Mouse (Mus musculus) gastrocnemius, postnatal 4 days (tissue): Measurements from ENCODE around the gene Slc27a2. TPM values are rescaled to one million over a fixed set of nuclear protein-coding genes. Genes with fewer than 3 reads are reported as not detected.

Source experiments
- DNase-seq, 2 experiments: peaks; one replicate each; pipeline ENCODE4 v3.0.0; 2021 to 2022; ENCODE audit warnings: low spot score in 2 of 2, mixed read lengths in 2 of 2
- total RNA-seq, 2 experiments: library from RNA; stranded (reverse); gene quantifications; 2 replicates each; pipeline ENCODE4 v1.2.3; 2021

Slc27a2 gene
- total RNA-seq, 2 experiments from 2014 or later: 0.54 to 0.96 TPM

- no peak for DNase-seq
These were observed 311 bp upstream of the Slc27a2 start for GRCm38 (mm10) chr2:126551896-126552295.

- no peak for DNase-seq
These were observed 1.1 kb downstream of the Slc27a2 start for GRCm38 (mm10) chr2:126553291-126553639.

GRCm38 (mm10) chr2:126555533-126555932 is 3.3 kb downstream of the Slc27a2 start:
- no peak for DNase-seq

GRCm38 (mm10) chr2:126560094-126560493 is 7.9 kb downstream of the Slc27a2 start:
- DNase-seq: no peak

GRCm38 (mm10) chr2:126563411-126564105 is 11.4 kb downstream of the Slc27a2 start:
- DNase-seq: no peak

GRCm38 (mm10) chr2:126572163-126572562 is 20.0 kb downstream of the Slc27a2 start:
- no peak for DNase-seq

- DNase-seq: no peak
These were observed 20.5 kb downstream of the Slc27a2 start for GRCm38 (mm10) chr2:126572747-126573146.

GRCm38 (mm10) chr2:126575391-126576176 is 23.4 kb downstream of the Slc27a2 start:
- no peak for DNase-seq

GRCm38 (mm10) chr2:126577362-126577761 is 25.2 kb downstream of the Slc27a2 start:
- no peak for DNase-seq

- DNase-seq: no peak
These were observed 27.1 kb downstream of the Slc27a2 start for GRCm38 (mm10) chr2:126579282-126579681.

GRCm38 (mm10) chr2:126583960-126584359 is 31.8 kb downstream of the Slc27a2 start:
- no peak for DNase-seq

GRCm38 (mm10) chr2:126584621-126585369 is 32.6 kb downstream of the Slc27a2 start:
- no peak for DNase-seq

GRCm38 (mm10) chr2:126587468-126587867 is 35.3 kb downstream of the Slc27a2 start:
- no peak for DNase-seq

GRCm38 (mm10) chr2:126591304-126591703 is 39.1 kb downstream of the Slc27a2 start:
- no peak for DNase-seq

- peak; percentile 51 to 72 for DNase-seq
These were observed 41.8 kb downstream of the Slc27a2 start for GRCm38 (mm10) chr2:126593831-126594610.

- no peak for DNase-seq
These were observed 44.3 kb downstream of the Slc27a2 start for GRCm38 (mm10) chr2:126596347-126597072.

- DNase-seq: no peak
These were observed 45.4 kb downstream of the Slc27a2 start for GRCm38 (mm10) chr2:126597279-126598241.

- no peak for DNase-seq
These were observed 46.2 kb downstream of the Slc27a2 start for GRCm38 (mm10) chr2:126598359-126598758.

- no peak for DNase-seq
These were observed 46.8 kb downstream of the Slc27a2 start for GRCm38 (mm10) chr2:126599005-126599404.
